Mouse (Mus musculus): Measurements from ENCODE around the gene Cdh13. TPM values are rescaled to one million over a fixed set of nuclear protein-coding genes. Genes with fewer than 3 reads are reported as not detected.

The Cdh13 gene
- polyA plus RNA-seq, 1 experiment, result not detected

- TF ChIP-seq FLI1 (IDR thresholded peaks at IDR 0.05; ENCODE audit: low read length) (no peak), GATA1 (IDR thresholded peaks at IDR 0.05; ENCODE audit: borderline replicate concordance, low read length) (no peak)
- no peaks in the 10 kb centered on the region for H3K27me3 ChIP-seq (replicated peaks)
- peaks cover 69% of the 10 kb centered on the region for H3K9me3 ChIP-seq
- no peaks in the 10 kb centered on the region for H3K36me3 ChIP-seq (replicated peaks; ENCODE audit: low read length)
- H3K4me1 ChIP-seq, result no peaks in the 10 kb centered on the region
- no peak overlapping the region for H3K4me3 ChIP-seq (replicated peaks)
These were observed 345.2 kb downstream of the Cdh13 start for GRCm38 (mm10) chr8:118628702-118629101.

DNA sequence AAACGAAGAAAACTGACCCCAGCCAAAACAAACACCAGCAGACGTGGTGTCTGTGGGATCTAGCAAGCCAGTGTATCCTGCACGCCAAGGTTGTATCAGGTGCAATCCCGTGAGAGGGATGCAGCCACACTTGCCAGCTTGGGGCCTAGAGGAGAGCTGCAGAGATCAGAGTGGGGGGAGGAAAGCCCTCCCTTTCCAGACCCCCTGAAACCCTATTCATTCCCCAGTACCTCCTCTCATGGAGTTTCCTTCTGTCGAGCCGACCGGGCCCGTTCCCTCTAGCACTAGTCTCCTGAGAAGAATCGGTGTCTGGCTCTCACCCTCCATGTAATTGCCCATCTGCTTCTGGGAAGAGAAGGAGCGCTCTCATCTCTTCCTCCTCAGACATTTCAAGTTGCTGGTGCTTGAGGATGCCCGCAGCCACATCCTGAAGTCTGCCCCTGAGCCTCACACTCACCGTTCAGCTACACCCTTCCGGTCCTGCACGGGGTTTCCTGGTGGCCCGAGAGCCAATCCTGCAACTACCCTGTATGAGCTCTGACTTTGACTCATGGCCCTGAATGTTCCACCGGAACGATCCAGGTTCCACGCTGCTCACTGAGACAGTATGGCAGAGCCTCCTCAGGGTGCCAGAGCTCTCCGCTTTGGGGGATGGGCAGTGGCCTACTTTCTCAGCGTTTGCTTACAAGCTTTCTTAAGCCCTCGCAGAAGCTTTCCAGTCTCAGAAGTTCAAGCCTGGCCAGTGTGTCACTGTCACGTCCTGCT lies 351.9 kb downstream of the Cdh13 start:
- no peaks in the 10 kb centered on the region for H3K4me1 ChIP-seq
- H3K36me3 ChIP-seq (replicated peaks; ENCODE audit: low read length), result no peaks in the 10 kb centered on the region
- H3K9me3 ChIP-seq, result peaks cover 70% of the 10 kb centered on the region
- H3K27me3 ChIP-seq (replicated peaks), result no peaks in the 10 kb centered on the region
- no peak overlapping the region for H3K4me3 ChIP-seq (replicated peaks)
- TF ChIP-seq GATA1 (IDR thresholded peaks at IDR 0.05; ENCODE audit: borderline replicate concordance, low read length), result no peak
- no peak for TF ChIP-seq FLI1 (IDR thresholded peaks at IDR 0.05; ENCODE audit: low read length)

DNA sequence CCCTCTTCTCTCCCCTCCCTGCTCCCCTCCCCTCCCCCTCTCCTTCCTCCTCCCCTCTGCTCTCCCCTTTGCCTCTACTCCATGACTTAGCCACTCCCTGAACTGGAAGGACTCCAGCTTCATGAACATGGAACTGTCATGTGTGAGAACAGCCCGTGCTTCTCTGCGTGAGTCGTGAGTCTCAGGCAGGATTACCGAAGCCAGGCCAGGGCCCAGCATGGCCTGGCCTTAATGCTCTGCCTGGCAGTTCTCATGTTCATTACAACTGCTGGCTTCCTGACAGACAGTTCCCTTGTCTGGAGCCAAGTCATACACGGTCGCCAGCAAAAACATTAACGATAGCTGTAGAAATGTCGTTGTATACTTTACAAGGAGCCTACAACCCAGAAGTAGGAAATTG lies 356.1 kb downstream of the Cdh13 start:
- TF ChIP-seq FLI1 (IDR thresholded peaks at IDR 0.05; ENCODE audit: low read length) (no peak), GATA1 (IDR thresholded peaks at IDR 0.05; ENCODE audit: borderline replicate concordance, low read length) (no peak)
- Histone ChIP-seq H3K4me3 (replicated peaks) (no peak overlapping the region), H3K4me1 (no peaks in the 10 kb centered on the region), H3K27me3 (replicated peaks) (no peaks in the 10 kb centered on the region), H3K9me3 (peaks cover 74% of the 10 kb centered on the region), H3K36me3 (replicated peaks; ENCODE audit: low read length) (no peaks in the 10 kb centered on the region)

DNA sequence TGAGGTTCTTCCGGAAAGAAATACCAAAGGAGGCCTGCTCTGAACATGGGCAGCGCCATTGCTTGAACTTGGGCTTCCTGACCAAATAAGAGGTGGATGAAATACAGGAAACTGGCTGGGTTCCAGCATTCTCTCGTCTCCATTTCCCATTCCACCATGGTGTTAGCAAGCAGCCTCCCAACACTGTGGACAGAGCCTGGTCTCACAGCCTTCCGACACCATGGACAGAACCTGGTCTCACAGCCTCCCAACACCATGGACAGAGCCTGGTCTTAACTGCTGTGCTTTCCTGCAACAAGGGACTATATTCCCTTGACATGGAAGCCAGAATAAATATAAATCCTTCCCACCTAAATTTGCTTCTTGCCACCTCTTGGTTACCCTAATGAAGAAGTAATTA lies 358.3 kb downstream of the Cdh13 start:
- no peak for TF ChIP-seq GATA1 (IDR thresholded peaks at IDR 0.05; ENCODE audit: borderline replicate concordance, low read length)
- no peak for TF ChIP-seq FLI1 (IDR thresholded peaks at IDR 0.05; ENCODE audit: low read length)
- H3K4me3 ChIP-seq (replicated peaks), result peak overlapping the region; percentile 21
- H3K36me3 ChIP-seq (replicated peaks; ENCODE audit: low read length), result no peaks in the 10 kb centered on the region
- H3K9me3 ChIP-seq, result peaks cover 75% of the 10 kb centered on the region
- no peaks in the 10 kb centered on the region for H3K4me1 ChIP-seq
- no peaks in the 10 kb centered on the region for H3K27me3 ChIP-seq (replicated peaks)

- no peak overlapping the region for H3K4me3 ChIP-seq (replicated peaks)
- H3K9me3 ChIP-seq, result peaks cover 75% of the 10 kb centered on the region
- H3K4me1 ChIP-seq, result no peaks in the 10 kb centered on the region
- no peaks in the 10 kb centered on the region for H3K36me3 ChIP-seq (replicated peaks; ENCODE audit: low read length)
- TF ChIP-seq FLI1 (IDR thresholded peaks at IDR 0.05; ENCODE audit: low read length) (no peak), GATA1 (IDR thresholded peaks at IDR 0.05; ENCODE audit: borderline replicate concordance, low read length) (no peak)
- no peaks in the 10 kb centered on the region for H3K27me3 ChIP-seq (replicated peaks)
These were observed 365.4 kb downstream of the Cdh13 start for GRCm38 (mm10) chr8:118648801-118649537.

DNA sequence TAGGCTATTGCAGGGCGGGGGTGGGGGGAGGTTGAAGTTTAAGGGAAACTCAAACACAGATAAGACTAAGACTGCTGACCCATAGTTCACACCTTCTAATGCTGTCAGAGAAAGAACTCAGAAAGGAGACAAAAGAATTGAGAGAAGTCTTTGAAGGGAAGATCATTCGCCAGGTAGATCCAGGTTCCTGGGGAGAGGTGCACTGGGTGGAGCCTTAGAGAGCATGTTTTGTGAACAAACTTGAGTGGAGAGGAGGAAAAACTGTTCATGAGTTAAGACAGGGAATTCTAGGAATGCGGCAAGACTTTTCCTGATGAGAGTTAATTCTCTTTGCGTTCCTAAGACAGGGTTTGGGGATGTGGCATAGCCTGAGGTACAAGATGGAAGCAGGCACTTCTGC lies 366.4 kb downstream of the Cdh13 start:
- H3K27me3 ChIP-seq (replicated peaks), result no peaks in the 10 kb centered on the region
- H3K36me3 ChIP-seq (replicated peaks; ENCODE audit: low read length), result no peaks in the 10 kb centered on the region
- H3K4me3 ChIP-seq (replicated peaks), result no peak overlapping the region
- peaks cover 81% of the 10 kb centered on the region for H3K9me3 ChIP-seq
- no peaks in the 10 kb centered on the region for H3K4me1 ChIP-seq
- TF ChIP-seq GATA1 (IDR thresholded peaks at IDR 0.05; ENCODE audit: borderline replicate concordance, low read length) (no peak), FLI1 (IDR thresholded peaks at IDR 0.05; ENCODE audit: low read length) (no peak)

DNA sequence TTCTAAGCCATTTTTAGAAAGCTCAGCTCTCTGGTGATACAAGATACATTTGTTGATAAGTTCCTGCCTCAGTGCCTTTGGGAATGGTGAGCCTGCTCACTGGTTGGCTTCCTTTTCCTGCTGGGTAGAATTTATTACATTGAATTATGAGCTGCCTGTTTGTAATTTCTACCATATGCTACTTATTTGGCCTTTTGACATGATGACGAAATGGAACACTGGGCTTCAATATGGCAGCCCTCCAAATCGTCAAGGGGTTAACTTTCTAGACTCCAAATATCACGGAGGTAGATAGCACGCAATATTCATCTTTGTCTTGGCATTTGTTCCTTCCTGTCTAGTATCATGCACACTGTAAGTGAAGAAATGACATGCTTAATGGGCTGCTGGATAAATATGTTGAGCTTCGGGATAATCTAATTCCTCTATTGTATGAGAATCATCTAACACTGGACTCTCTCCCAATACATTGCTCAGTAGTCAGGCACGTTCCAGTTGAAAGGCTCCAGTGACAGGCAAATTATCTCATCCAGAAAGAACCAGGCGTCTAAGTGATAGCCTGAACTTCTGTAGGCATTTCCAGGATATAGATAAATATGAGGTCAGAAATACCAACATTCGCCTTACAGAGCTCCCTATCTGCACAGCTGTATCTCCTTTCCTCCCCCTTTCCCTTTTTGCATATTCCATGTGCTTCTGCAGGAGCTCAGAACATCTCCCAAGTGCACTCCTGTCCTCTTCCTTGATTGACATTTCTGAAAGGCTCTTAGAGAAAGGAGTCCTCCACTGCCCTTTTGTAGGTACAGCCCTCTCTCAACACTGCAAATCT lies 378.7 kb downstream of the Cdh13 start:
- H3K4me3 ChIP-seq (replicated peaks), result no peak overlapping the region
- no peaks in the 10 kb centered on the region for H3K4me1 ChIP-seq
- no peaks in the 10 kb centered on the region for H3K36me3 ChIP-seq (replicated peaks; ENCODE audit: low read length)
- H3K9me3 ChIP-seq, result peaks cover 90% of the 10 kb centered on the region
- no peak for TF ChIP-seq GATA1 (IDR thresholded peaks at IDR 0.05; ENCODE audit: borderline replicate concordance, low read length)
- TF ChIP-seq FLI1 (IDR thresholded peaks at IDR 0.05; ENCODE audit: low read length), result no peak
- no peaks in the 10 kb centered on the region for H3K27me3 ChIP-seq (replicated peaks)

DNA sequence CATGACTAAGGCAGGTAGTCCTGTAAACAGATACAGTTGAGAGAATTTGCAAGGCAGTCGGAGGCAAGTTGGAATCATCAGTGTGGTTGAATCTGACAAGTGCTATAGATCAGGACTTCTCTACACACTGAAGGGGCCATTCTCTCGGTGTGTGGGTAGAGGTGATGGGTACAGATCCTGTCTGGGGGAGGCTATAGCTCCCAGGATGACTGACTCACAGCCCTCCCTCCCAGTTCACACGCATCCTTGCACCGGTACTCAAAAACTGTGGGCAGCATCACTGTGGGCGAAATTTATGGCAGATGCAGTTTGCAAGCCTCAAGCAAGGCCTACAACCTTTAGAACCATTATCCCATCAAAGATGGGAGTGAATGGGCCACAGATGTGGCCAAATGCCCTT lies 381.5 kb downstream of the Cdh13 start:
- Histone ChIP-seq H3K27me3 (replicated peaks) (no peaks in the 10 kb centered on the region), H3K4me1 (no peaks in the 10 kb centered on the region), H3K36me3 (replicated peaks; ENCODE audit: low read length) (no peaks in the 10 kb centered on the region), H3K4me3 (replicated peaks) (no peak overlapping the region), H3K9me3 (peaks cover 92% of the 10 kb centered on the region)
- no peak for TF ChIP-seq GATA1 (IDR thresholded peaks at IDR 0.05; ENCODE audit: borderline replicate concordance, low read length)
- no peak for TF ChIP-seq FLI1 (IDR thresholded peaks at IDR 0.05; ENCODE audit: low read length)

DNA sequence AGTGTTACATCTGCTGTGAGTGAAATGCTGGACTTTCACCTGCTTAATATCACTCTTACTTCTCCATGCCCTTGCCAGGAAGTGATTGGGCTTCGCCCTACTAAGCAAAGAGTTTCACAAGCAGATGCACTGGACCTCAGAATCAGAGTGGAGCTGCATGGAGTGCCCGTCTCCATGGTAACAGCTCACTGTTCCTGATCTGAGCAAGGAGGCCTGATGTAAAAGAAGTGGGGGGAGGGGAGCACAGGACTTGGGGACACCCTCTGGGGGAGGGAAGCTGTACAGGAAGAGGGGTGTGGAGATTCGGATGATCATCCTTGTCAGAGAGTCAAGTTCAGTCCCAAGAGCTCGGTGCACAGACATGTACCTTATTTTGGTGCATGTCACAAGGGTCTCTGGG lies 384.2 kb downstream of the Cdh13 start:
- Histone ChIP-seq H3K9me3 (peaks cover 93% of the 10 kb centered on the region), H3K27me3 (replicated peaks) (no peaks in the 10 kb centered on the region), H3K4me1 (no peaks in the 10 kb centered on the region), H3K4me3 (replicated peaks) (peak overlapping the region; percentile 10), H3K36me3 (replicated peaks; ENCODE audit: low read length) (no peaks in the 10 kb centered on the region)
- no peak for TF ChIP-seq GATA1 (IDR thresholded peaks at IDR 0.05; ENCODE audit: borderline replicate concordance, low read length)
- TF ChIP-seq FLI1 (IDR thresholded peaks at IDR 0.05; ENCODE audit: low read length), result no peak

All from megakaryocyte, embryonic 14.5 days (primary cell).